Mouse (Mus musculus) olfactory bulb, adult 2 months (tissue): Measurements from ENCODE around the gene Mog.

ENCODE experiments used
- CTCF ChIP-seq: fragments of 200-500 bp; IDR thresholded peaks from 2 replicates; pipeline ENCODE4 v1.5.1; 2012; ENCODE audit warnings: low read depth, mild to moderate bottlenecking, low read length, moderate library complexity; ENCODE audit not compliant: insufficient read depth
- POLR2A ChIP-seq: fragments of 200-500 bp; IDR thresholded peaks from 2 replicates; pipeline ENCODE4 v1.6.1; 2012; ENCODE audit warnings: mild to moderate bottlenecking, low read depth, low read length, moderate library complexity; ENCODE audit not compliant: insufficient read depth

DNA sequence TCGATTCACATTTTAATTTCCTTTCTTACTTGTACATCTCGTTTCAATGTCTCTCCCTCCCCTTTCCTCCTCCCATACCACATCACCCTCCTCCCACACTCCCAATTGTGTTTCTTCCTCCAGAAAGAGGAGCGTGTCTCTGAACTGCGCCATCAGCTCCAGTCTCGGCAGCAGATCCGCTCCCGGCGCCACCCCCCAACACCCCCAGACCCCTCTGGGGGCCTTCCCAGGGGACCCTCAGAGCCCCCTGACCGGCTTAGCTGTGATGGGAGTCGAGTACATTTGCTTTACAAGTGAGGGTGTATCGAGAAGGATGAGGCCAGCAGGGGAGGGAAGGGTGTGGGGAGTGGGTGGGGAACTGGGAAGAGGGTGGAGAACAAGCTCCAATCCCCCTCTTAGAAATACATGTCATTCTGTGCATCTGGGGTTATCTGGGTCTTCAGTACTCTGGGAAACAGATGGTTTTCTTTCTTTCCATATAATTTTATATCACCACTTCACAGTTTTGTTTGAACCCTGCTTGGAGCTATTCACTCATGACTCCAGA is 49.6 kb upstream of the Mog start:
- TF ChIP-seq CTCF (no peak), POLR2A (no peak)
